Mouse (Mus musculus) embryo, embryonic 10 days (tissue): ENCODE measurements at regions not wholly inside any gene's neighbourhood (a gene's known extent, or its start where the extent isn't known, plus 50 kb on each side); places are given as distances from the start of the nearest gene placed in this dataset.

Source experiments
- DNase-seq: peaks from one replicate; pipeline ENCODE4 v3.0.0-alpha.2; 2015; ENCODE audit warnings: low spot score

DNA sequence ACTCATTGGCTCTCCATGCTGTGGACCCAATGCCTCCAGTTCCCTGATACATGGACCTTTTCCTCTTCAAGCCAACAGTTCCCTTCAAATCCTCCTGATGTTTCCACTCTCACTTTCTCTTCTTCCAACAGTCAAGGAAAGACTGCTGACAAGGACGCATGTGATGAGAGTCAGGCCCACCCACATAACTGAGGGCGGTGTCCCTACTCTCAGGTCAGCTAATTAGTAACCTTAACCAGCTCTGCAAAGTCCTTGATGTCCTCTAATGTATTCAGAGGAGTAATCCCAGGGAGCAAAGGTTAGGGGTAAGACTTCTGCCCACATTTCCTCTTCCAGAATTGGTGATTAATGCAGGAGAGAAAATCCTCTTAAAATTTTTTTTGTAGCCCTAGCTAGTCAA, 139.7 kb downstream of the Ackr3 start:
- DNase-seq = peak; percentile 29

DNA sequence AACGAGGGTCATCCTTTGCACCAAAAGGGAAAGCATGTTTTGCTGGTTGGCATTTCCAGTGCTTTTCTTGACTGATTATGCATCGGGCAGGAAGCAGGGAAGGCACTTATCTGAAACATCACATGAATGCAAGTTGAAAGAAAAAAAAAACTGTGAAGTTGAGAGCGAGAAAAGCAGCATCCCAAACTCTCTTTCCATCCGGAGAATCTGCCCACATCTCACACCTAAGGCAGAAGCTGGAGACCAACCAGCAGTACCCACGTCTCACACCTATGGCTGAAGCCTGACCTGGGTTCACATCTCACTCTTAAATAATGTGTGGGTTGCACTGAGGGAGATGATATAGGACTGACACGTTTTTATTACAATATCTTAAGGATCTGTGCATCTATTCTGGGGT, 143.3 kb downstream of the Ackr3 start:
- no peak for DNase-seq

DNA sequence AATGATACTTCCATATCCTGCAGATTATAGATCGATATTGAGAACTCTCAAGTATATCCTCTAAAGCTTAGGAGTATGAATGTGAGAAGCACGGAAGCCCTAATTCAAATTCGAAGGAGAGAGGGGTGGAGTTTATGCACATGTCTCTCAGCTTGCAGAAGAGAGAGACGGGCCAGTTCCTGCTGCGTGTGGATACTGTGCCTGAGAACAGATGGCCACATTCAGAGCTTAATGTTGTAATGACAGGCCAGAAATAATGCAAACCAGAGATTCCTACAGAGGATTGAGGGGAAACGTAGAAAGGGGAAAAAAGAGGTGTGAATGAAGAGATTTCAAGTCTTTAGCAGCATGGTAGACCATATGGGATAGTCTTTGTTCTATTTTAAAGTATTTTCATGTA, 145.8 kb downstream of the Ackr3 start:
- DNase-seq = no peak

DNA sequence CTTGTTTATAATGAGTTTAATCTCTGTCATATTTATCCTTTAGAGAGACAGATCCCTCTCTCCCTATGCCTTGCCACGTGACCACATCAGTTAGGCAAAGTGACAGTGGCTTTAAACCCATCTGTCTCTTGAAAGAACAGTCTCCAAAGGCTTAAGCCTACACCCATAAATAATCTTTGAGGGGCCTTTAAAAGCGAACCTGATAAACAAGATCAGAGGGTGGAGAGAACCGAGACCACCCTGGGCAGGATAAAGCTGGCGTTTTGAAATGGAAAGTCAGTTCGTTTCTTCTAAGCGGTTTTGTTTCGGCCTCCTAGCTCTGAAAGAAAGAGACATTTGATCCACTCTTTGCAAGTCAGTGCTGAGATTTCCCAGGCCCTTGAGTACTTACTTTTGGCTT, 149.5 kb downstream of the Ackr3 start:
- peak; percentile 56 for DNase-seq

DNA sequence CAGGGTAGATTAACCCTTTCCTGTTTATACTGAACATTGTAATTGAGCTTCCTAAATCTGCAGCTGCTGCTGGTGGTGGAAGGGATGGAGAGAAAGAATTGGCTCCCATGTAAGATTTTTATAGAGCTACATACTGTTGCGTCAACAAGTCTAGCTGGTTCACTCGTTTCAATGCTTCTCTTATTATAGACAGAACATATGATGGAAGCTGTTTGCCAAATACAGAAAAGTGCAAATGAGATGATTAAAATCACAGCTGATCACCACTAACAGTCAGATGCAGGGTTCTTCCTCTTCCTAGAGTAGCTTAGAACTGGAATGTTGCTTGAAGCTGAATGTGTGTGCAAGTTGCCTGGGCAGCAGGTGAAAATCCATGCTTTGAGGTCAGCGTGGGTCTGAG, 152.8 kb downstream of the Ackr3 start:
- DNase-seq = no peak

DNA sequence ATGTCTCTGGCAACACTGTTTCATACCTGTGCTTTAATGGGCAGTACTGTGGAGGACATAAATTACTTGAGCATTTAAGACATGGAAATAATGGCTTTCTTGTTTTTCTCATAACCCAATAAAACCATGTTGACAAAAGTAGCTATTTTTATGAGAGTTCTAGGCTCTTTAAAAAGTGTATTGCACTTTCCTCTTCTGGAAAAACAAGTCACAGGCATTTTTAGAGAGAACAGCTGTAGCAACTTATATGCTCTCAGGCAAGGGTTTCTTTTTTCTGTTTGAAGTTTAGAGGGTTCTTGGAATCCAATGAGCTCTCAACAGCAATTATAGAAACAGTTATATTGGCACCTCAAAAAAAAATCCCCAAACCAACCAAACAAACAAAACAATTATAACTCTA, 153.6 kb downstream of the Ackr3 start:
- DNase-seq = no peak

DNA sequence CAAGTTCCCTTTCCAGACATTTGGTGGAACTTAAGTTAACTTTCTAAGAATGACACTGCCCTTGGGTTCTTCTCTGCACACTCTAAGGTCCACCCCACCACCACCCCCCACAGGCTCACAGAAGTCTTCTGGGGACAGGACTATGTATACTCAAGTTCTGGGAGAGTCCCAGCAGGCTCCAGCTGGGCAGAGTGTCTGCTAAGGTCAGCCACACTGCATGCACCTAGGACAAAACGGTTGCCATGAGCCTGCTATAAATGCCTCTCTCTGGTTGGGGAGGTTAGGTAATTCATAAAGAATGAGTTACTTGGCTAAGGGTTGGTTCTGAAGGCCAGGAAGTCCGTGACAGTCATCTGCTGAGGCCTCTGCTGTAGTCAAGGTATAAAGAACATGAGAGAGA, 155.2 kb downstream of the Ackr3 start:
- DNase-seq = no peak

DNA sequence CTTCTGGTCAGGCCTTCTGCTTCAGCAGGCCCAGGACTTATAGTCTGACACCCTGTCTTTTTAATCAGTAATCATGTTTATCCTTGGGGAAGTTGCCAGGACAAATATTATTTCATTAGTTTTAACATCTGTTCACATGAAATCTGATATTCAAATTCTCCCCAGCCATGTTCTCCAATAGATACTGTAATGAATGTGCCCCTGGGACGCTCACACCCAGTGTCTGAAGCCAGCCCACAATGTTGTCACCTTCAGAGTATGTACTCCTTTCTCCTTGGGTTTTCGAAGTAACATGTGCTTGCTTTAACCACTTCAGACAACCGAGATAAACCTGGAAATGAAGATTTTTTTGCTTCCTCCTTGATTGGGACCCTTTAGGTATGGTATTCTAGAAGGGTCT, 156.3 kb downstream of the Ackr3 start:
- DNase-seq = no peak

DNA sequence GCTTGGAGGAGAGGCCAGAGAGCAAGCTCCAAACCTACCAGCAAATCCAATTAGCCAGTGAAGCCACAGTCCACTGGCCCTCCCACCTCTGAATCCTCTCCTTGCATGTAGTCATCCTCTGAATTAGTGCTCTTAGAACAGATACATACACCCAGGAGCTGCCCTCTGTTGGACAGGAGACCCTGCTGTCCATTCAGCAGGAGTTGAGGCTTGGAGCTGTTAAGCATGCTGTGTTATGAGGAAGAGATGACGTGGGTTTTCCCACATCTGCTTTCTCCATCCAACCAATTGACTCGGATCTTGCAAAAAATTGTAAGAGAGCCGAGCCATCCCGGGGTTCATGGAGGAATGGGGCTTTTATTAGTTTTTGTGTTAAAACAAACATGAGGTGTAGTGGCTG, 160.7 kb downstream of the Ackr3 start:
- DNase-seq = no peak

DNA sequence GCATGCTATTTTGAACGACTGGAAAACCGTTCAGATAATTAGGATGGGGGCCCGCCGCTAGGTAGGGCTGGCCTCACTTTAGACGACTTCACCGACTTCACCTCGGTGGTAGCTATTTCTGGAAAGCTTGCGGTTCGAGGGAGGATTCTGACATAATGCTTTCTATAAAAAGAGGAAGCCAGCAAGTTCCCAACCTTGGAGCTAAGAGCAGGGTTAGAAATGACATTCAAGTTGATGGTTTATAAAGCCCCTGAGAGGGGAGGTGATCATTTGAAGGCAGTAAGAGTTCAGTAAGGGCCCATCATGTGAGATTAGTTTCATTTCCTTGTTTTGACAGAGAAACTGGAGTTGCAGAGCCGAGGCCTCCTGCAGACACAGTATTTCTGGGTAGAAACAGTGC, 164.8 kb downstream of the Ackr3 start:
- no peak for DNase-seq

DNA sequence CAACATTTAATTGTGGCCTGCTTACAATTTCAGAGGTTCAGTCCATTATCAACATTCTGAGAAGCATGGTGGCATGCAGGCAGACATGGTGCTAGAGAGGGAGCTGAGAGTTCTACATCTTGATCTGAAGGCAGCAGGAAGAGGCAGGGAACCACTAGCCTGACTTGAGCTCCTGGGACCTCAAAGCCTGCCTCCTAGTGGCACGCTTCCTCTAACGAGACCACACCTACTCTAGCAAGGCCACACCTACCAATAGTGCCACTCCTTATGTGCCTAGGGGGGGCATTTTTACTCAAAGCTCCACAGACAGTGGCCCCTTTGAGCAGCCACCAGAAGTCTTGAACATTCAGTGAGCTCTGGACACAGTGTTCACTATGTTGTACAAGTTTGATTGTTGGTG, 165.5 kb downstream of the Ackr3 start:
- peak; percentile 29 for DNase-seq

DNA sequence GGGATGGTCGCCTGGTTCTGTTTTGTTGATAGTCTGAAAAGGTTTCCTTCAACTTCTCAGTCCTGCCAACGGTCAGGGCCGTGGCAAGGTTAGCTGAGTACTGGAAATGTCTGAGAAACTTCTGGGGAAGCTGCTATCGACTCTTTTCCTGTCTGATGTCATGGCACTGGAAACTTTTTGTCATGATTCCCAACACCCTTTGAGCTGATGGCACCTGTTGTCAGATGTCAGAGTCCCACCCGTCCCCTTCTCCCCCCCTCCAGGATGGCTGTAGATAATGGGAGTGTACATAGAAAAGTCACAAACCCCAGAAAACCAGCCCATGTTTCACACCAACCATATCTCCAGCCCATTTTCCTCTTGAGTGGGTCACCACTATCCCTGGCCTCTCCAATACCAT, 167.0 kb downstream of the Ackr3 start:
- DNase-seq = no peak

DNA sequence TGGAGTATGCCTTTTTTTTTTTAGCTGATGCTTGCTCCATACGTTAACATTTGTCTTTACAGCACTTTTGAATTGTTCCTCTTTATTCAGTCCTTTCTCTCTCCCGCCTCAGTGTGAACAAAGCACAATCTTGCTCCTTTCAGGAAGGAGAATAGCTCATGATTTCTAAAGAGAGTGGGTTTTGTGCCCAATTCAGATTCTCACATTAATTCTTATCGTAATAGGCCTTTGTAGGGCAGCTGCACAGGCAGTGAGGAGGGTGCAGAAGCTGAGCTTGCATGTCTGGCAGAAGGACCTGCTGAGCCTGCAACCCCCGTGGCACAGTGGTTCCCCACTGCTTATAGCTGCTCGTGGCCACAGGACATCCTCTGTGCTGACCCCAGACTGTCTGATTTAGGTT, 169.2 kb downstream of the Ackr3 start:
- DNase-seq = no peak

DNA sequence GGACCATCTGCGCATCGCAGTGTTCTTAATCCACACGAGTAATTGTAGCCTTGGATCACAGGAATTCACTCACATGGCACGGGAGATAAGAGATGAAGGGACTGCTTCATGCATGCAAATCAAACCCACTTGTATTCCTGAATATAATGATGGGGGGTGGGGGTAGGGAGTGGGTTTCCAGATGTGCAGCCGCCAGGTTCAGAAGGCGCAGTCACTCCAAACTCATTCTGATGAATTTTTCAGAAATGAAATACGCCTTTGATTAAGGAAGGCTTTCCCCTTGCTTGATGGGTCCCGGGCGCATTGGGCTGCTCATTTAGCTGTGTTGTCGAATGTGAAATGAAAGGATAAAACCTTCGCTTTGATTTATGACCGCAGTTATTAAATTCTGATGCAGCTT, 170.7 kb downstream of the Ackr3 start:
- DNase-seq = no peak

DNA sequence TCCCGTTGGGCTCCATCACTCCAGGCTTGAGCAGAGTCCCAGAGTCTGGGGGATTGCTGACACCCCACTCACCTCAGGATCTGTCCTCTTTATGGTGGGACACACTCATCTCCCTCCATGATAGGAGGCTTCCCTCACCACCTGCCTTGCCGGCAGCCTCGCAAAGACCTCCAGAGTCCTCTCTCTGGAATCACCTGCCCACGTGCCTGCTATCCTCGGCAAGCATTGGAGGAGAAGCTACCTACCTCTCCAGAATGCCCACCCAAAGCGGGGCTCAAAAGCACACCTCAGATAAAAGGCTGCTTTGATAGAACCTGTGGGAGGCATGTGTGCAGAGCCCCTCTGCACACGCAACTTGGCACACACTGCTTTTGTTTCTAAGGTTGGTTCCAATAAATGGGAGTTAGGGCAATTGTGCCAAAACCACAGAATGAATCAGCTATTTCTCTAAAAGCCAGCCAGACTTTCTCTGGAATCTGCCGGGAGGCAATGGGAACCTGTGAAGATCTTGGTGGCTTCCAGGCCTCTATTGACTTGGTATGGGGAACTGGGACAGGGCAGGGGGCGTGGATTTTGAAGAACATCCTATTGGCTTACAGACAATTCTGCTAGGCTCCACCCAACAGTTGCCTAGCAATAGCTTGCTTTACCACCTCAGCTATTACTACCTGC, 176.4 kb downstream of the Ackr3 start:
- DNase-seq = no peak

DNA sequence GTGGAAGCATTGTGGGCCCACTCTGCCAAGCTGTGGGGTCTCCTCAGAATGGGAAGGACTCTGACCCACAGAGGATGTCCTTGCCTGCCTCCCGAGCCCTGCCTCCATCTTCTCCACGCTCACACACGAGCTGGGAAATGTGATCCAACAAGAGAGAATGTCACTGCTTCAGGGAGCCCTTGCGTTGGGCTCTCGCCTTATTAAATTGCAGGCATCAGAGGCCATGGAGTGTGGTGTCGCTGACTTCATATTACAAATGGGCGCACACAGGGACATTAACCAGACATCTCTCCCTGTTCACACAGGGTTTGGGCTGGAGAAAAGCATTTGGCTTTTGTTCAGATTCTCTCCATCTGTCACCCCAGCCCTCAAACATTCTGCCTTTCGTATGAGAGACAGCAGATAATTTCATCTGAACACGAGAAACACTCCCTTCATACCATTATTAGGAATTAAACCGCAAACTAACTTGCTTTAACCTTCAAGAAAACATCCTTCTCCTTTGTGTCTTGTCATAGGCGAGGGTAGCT, 179.2 kb downstream of the Ackr3 start:
- no peak for DNase-seq

DNA sequence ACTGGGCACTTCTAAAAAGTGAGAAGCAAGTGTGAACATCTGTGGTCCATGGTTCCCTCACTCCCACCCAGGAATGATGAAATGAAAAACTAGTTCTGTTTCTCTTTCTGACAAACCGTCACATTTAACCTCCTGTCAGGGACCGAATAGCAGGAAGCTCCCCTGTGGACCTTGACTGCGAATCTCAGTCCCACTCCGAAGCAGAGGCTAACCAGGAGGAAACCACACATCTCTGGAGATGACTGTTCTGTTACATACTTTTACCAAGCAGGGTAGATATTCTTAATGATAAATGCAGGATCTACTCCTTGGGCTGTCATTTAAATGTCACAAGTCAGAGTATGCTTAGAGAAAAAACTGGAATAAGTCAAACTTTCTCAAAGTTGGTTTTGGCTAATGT, 181.2 kb downstream of the Ackr3 start:
- DNase-seq = no peak

DNA sequence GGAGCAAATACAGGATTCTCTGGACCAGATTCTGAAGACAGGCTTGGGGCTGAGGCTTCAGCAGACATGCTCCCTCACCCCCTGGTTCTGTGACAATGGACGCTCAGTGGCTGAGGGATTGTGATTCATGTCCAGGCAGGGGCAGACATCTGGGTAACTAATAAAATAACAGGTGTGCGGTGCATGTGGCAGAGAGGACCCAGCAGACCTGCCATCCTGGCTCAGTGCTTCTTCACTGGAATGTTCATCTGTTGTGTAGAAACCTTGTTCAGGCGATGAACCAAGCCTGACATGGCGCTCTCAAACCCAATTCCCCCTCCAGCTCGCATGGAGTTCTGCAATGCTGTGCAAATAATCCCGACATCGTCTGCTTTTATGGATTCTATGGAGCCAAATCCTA, 183.0 kb downstream of the Ackr3 start:
- no peak for DNase-seq

DNA sequence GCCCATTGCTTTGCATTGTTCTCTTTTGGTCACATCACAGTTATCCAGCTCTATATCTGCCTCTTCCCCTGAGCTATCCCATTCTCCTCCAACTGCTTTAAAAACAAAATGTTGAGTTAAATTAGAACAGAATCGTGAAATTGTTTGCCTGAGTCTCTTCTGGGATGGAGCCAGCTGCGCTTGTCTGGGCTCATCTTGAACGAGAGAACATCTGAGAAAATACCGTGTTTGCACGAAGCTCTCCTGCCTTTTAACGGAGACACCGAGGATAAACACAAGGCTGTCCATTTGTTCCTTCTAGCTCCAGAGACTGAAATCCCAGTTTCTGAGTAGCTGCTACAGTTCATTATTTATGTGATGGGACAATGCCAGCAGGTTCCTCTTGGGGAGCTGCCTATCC, 186.6 kb downstream of the Ackr3 start:
- DNase-seq = no peak

DNA sequence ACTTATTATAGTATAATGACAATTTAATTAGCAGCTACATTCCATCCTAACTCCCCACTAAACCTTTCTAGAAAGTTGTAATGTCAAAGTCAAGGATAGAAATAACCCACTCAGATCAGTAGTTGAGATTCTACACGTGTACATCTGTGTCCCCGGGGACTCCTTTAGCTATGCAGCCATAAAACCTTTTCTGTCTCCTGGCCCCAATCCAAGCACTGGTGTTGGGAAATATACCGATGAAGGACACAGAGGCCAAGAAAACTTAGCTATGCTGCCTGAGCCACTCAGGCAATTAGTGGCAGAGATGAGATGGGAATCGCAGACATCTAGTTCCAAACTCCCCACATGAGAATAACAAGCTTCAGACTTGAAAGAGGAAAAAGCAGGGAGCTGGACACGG, 190.1 kb downstream of the Ackr3 start:
- no peak for DNase-seq

DNA sequence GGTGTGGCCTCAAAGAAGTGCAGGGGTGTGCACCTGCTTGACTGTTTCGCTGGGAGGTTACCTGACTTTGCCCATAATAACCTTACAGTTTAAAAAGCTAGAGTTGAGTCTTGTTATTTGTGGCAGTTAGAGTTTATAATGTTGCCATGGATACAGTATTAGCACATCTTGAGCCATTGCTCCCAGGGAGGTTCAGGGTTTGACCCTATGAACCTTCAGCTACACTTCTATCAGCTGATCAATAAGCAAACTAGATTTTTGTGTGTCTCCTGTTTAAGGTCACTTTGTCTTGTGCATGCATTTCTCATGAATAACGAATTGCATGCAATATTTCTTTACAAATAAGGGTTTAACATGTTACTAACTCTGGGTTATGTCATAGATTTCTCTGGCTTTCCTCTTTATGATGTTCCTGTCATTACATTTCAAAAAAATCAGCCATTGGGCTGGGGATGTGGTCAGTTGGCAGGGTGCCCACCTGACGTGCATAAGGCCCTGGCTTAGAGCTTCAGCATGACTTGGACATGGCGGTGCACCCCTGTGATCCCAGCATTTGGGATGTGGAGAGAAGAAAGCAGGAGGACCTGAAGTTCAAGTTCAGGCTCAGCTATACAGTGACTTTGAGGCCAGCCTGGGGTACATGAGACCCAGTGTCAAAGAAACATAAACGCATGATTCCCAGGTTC, 191.7 kb downstream of the Ackr3 start:
- DNase-seq = no peak

DNA sequence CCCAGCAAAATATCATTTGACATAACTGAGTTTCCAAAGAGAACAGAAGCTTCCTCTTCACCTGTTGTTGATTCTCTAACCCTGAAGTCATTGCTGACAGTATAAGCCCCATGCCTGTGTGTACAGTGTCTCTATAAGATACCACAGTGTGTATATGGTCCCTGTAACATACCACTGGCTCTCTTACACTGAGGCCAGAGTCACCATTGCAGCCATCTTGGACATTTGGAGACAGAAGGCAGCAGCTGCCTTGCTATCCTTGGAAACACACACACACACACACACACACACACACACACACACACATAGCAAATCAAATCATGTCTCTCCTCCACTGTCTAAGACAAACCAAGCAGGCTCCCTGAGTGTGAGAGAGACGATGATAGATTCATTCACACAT, 192.9 kb downstream of the Ackr3 start:
- no peak for DNase-seq

DNA sequence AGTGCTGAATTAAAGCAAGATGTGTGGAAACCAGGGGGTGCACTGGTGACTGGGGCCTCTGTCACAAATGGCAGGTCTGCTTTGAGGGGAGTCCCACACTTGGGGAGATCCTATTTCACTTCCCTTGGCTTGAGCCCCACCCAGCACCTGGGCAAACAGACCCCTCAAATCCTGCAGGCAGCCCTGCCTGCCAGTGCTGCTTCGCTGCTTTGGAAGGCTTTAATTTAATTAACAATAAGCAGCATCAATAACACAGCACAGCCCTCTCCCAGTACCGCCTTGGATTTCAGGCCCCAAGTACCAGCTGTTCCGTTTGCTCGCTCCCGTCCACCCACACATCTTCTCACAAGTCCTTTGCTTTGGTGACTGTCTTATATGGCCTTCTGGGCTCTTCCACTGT, 193.6 kb downstream of the Ackr3 start:
- DNase-seq = no peak

DNA sequence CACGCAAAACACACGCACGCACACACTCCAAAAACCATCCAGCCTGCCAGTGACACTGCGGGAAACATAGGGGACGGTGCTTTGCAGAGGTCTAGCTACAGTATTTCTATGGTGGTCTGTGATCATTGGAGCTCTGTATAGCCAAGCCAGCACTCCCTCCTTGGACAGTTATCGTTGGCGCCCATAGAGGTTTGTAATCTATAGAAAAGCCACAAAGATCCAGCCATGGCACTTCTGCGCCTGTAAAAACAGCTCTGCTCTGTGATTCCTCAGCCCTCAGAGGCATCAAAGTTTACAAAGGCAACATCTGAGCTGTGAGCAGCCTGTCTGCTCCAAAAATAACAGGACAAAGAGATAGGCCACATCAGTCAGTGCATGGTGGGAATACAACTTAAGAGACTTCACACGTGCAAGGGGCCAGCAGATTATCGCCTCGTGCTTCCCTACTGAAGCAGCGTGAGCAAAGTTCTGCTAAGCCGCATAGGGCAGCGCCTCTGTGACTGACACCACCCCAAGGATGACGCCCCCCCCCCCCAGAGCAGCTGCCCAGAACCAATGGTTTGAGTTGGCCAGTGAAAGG, 194.7 kb downstream of the Ackr3 start:
- DNase-seq = no peak
